Mouse (Mus musculus) fat pad, adult 2 months (tissue): ENCODE measurements around the gene Tmeff2.

Source experiments
- DNase-seq: peaks from one replicate; pipeline ENCODE4 v3.0.0-alpha.2; 2011; ENCODE audit warnings: low read depth, low spot score; ENCODE audit errors: extremely low read depth

The Tmeff2 gene

DNA sequence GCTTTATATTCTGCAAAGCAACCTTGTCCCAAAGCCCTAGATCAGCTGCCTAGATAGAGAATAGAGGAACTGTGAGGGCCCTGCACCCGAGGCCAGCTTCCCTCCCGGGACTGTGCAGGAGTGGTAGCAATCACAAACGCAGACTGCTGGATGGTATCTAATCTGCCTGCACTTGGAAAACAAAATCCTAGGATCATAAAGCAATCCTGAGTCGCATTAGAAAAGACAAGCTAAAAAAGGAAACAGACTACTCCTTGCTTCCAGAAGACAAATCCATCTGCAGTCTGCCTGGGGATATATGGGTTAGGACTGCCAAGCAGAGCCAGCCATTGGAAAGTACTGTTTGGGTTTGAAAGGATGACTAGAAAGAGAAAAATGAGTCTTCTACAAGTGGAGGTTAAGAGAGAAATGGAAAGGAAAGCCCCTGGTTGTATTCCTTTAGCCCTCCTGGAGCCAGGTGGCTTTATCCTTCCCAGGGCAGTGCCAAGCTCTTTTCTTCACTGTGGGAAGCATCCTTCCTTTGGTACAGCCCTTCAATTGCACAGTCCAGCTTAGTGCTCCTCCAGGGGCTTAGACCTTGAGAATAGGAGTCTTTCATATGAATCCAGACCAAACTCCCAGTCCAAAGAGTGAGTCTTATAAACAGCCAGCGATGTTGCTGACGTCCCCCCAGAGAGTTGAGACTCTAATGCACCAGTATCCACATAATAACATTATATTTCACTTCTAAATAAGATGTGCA is 291.6 kb downstream of the Tmeff2 start:
- no peak for DNase-seq

DNA sequence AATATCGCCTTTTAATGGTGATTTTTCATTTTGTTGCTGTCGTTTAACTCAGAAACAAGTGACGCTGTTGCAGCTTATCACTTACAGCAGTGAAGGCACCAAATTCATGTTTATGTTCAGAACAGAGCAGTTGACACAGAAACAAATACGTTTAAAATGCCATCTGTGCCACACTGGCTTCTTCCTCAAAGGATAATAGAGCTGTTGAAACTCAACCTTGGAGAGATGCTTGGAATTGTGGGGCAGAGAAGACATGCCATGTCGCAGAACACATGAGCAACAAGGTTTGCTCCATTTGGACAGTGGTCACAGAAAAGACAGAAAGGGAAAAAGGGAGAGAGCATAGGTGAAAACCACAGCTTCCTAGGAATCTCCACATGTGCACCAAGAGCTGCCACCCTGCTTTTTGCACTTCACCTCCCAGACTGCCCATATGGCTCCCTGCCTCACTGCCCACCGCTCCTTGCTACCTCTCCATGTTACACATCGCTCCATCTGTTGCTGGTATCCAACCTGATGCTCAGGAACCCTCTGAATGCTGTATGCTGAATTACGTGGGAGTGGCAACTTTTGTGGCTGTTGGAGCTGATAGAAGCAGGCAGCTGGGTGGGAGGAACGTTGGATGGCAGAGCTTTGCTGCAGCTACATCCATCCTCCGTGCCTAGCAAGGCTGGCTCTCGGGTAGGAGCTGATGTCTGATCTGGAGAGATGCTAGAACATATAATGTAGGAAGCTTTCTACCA is 298.8 kb downstream of the Tmeff2 start:
- DNase-seq: no peak

DNA sequence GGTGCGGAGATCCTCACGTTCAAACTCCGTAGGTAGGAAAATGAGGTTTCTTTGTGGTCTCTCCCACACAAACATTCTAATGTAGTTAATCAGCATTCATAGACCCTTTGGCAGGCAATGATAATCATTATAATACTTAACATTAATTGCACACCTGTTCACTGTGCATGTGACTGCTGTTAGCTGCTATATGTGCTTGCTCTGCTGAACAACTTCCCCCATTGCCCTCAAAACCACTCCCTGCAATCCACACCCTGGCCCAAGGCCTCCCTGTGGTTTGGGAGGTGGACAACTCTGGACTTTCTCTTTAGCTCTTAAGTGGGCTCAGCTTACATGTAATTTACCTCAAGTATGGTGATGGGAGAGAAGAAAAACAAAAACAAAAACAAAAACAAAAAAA is 299.5 kb downstream of the Tmeff2 start:
- DNase-seq: no peak

DNA sequence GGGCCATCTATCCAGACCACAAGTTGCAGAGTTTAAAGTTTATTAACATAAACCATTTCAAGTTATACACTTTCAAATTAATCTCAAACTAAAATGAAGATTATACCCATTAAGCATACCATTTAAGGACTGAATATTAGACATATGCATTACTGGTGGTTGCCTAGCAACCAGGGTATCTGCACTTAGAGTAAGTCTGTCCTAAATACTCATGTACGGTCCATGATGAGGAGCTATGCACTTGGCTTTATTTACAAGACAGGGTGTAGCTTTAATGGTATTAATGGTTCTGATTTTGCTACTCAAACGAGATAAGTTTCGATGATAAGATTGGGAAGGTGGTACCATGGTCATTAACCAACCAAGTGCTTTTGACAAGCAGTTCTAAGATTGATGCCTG is 315.2 kb downstream of the Tmeff2 start:
- DNase-seq: no peak

DNA sequence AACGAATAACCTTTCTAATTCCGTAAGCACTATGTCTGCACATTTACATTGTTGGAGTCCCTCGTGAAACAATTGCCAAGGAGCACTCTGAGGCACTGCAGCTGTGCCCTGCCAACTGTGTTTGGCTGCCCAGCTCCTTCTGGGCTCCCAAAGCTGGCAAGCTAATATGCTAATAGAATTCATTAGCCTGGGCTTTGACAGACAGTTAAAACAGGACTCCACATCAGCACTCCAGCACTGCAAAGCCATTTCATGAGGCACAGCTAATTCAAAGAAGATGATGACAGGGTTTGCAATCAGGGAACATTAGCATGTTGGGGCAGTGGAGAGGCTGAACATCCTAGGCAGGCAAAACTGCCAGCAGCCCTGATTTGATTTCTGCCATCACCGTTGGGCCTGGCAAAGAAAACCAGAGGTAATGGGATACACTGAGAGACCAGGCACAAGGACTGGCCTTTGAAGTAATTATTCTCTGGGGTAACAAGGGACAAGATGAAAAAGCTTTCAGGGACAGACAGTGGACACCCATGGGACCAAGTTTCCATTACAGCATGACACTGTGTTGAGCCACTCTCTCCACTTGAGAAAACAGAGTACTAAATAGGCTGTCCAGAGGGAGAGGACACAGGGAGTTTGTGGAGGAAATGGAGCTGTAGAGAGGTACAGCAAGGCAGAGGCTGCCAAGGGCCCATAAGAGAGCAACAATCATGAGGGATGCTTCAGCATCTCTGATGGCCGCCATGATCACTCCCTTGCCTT is 316.0 kb downstream of the Tmeff2 start:
- DNase-seq: no peak

DNA sequence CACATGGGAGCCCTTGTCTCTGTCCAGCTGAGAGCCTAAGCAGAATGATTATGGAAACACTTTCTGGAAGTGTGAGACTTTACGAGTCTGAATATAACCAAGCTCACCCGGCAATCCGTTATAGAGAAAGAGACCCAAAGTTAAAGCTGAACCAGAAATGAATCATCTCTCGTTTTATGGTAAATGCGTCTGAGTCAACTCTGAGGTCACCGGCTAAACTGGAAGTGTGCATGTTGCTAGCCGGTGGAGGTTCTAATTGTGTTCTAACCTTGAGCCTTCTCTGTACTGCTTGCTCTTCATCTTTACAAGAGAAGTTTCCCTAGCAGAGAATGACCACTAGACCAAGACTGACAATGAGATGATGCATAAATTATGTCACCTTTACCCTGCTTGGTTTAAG is 316.8 kb downstream of the Tmeff2 start:
- DNase-seq: no peak

DNA sequence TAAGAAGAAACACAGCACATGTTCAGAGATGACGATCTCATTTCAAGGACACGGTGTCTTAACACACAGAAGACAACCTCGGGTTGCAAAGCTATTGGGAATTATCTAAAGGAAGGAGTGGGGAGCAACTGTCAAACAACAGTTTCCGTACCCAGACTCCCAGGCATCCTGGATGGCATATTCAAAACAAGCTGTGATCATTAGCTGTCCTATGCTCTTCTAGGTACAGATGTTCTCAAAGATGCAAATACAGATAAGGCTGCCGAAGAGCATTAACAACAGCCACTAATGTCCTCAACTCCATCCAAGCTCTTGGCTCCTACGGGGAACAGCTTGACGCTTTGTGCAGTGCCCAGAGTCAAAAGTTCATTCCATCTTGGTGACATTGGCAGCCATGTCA is 324.7 kb downstream of the Tmeff2 start:
- no peak for DNase-seq
